Comparison of ENCODE assay signal across 19 mouse cellular contexts in the genomic region with DNA sequence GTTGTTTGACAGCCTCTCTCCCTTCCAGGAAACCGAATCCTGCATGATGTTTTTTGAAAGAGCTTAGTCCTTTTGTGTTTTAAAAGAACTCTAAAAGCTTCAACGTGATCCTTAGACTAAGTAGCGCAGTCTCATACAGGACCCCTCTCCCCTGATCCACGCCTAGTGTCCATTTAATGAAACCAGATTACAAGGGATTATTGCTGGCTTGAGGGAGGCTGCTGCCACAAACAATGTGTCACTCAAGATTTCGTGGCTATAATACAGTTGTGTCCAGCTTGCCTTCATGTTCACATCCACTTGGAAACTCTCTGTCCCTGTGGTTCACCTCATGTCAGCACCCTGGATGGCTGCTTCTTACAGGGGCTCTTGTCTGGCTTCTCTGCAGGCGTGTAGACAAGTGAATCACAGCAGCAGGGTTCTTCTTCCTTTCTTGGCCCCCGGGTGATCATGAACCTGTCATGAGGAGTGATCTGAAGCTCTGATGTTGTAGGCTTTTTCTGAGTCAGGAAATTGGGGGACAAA.
"Had no signal": no experiment of that assay in that cellular context is flagged by ENCODE, and none has a peak within 500 bp of the region (broad histone marks: within the 10 kb centered on the region; RNA-seq: fewer than 3 reads in every experiment).

No protein-coding gene starts in this region.

- H3K4me3 ChIP-seq: liver, embryonic 12.5 days; midbrain, embryonic 10.5 days; midbrain, embryonic 13.5 days; myocyte; neural tube, embryonic 13.5 days; neural tube, embryonic 15.5 days had no signal

- H3K4me2 ChIP-seq: liver, embryonic 12.5 days; lung, embryonic 14.5 days; midbrain, embryonic 13.5 days; neural tube, embryonic 13.5 days; neural tube, embryonic 15.5 days had no signal

- H3K4me1 ChIP-seq: midbrain, embryonic 13.5 days; neural tube, embryonic 13.5 days; neural tube, embryonic 15.5 days had no signal

- H3K27ac ChIP-seq: liver, embryonic 12.5 days; liver, embryonic 14.5 days; midbrain, embryonic 10.5 days; midbrain, embryonic 13.5 days; neural tube, embryonic 13.5 days; neural tube, embryonic 15.5 days had no signal

- H3K9ac ChIP-seq: liver, embryonic 12.5 days; liver, embryonic 14.5 days; lung, embryonic 14.5 days; midbrain, embryonic 13.5 days; neural tube, embryonic 13.5 days; neural tube, embryonic 15.5 days had no signal

- H3K9me3 ChIP-seq: liver, embryonic 12.5 days; midbrain, embryonic 10.5 days; midbrain, embryonic 13.5 days; neural tube, embryonic 13.5 days; neural tube, embryonic 15.5 days had no signal

- DNase-seq: lung, adult 18-20 months; lung, embryonic 14.5 days; lung, postnatal 10 days; lung, postnatal 4 days; right cerebral cortex, adult 18-20 months; right cerebral cortex, postnatal 25 days; right cerebral cortex, postnatal 4 days; spleen, adult 18-20 months; thymus, adult 18-20 months; thymus, postnatal 25 days; thymus, postnatal 4 days had no signal

- H3K27me3 ChIP-seq: liver, embryonic 12.5 days; neural tube, embryonic 13.5 days; neural tube, embryonic 15.5 days had no signal

- ATAC-seq: liver, embryonic 12.5 days; midbrain, embryonic 13.5 days; midbrain, embryonic 16.5 days had no signal

- H3K36me3 ChIP-seq: liver, embryonic 12.5 days; midbrain, embryonic 10.5 days; midbrain, embryonic 13.5 days; neural tube, embryonic 13.5 days; neural tube, embryonic 15.5 days had no signal
